33 mouse cellular contexts compared by ENCODE assay signal in the genomic region with DNA sequence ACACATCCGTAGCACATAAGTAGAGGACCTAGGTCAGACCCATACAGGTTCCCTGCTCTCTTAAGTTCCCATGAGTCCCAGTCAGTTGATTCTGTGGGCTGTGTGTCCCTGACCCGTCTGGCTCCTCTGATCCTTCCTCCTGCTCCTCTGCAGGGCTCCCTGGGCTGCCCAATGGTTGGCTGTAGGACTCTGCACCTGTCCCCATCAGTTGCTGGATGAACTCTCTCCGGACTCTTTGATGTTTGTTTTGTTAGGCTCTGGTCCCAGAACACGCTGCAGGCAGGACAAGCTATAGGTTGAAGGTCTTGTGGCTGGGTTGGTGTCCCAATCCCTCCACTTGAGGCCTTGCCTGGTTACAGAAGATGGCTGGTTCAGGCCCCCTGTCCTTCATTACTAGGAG. TPM values are rescaled to one million over a fixed set of nuclear protein-coding genes. Genes with fewer than 3 reads are reported as not detected.
DNase-seq lines count a peak whose midpoint lies in the region; ATAC-seq and TF ChIP-seq lines count a peak whose summit lies in the region.
"Had no signal": no experiment of that assay in that cellular context is flagged by ENCODE, and none has a peak within 500 bp of the region (broad histone marks: within the 10 kb centered on the region; RNA-seq: fewer than 3 reads in every experiment).

No protein-coding gene starts in this region.

- no peak for DNase-seq in thymus, adult 2 months
- DNase-seq in thymus, postnatal 36 days: no peak
- DNase-seq in liver, embryonic 11.5 days (ENCODE audit: low spot score): no peak
- DNase-seq in forebrain, postnatal 0 days: no peak
- no peak for DNase-seq in c-Kit-positive CD71-positive TER-119-positive erythroid progenitor cells, embryonic 14.5 days (ENCODE audit: low spot score)
- DNase-seq: adrenal gland, postnatal 25 days; cerebellum, adult 18-20 months; cerebellum, postnatal 25 days; gastrocnemius, postnatal 14 days; heart, adult 2 months; heart, postnatal 10 days; kidney, adult 2 months; kidney, postnatal 36 days; lung, postnatal 4 days; right cerebral cortex, postnatal 4 days; thymus, adult 18-20 months; thymus, postnatal 4 days had no signal

- H3K4me2 ChIP-seq in liver, embryonic 11.5 days: no peak overlapping the region
- H3K4me2 ChIP-seq in liver, embryonic 16.5 days (ENCODE audit: low read depth, low read length): no peak overlapping the region
- H3K4me2 ChIP-seq in forebrain, embryonic 12.5 days: no peak overlapping the region
- H3K4me2 ChIP-seq in forebrain, postnatal 0 days (ENCODE audit: low read depth): no peak overlapping the region
- H3K4me2 ChIP-seq: embryonic facial prominence, embryonic 15.5 days; forebrain, embryonic 15.5 days; heart, embryonic 13.5 days; hindbrain, embryonic 15.5 days; limb, embryonic 15.5 days; midbrain, embryonic 12.5 days; neural tube, embryonic 13.5 days had no signal

- ATAC-seq in liver, embryonic 11.5 days (replicated peaks; ENCODE audit: low FRiP score): 0 out of 2 replicates have a peak, but pooled peaks have one; percentile 18
- peak; percentile 88 for ATAC-seq in liver, embryonic 16.5 days (ENCODE audit: low read depth)
- no peak for ATAC-seq in forebrain, embryonic 12.5 days (ENCODE audit: low FRiP score)
- no peak for ATAC-seq in forebrain, postnatal 0 days
- ATAC-seq: forebrain, embryonic 15.5 days; lung, postnatal 0 days had no signal

- H3K27me3 ChIP-seq in thymus, adult 2 months (ENCODE audit: control insufficient read depth, insufficient read depth, low read length): no peaks in the 10 kb centered on the region
- H3K27me3 ChIP-seq in liver, embryonic 11.5 days (replicated peaks; ENCODE audit: control insufficient read depth, insufficient read depth, low read length): no peaks in the 10 kb centered on the region
- H3K27me3 ChIP-seq in liver, embryonic 16.5 days (ENCODE audit: control insufficient read depth, insufficient read depth, low read depth, low read length): no peaks in the 10 kb centered on the region
- H3K27me3 ChIP-seq in forebrain, embryonic 12.5 days: no peaks in the 10 kb centered on the region
- H3K27me3 ChIP-seq in forebrain, postnatal 0 days (ENCODE audit: insufficient read depth, low read length): no peaks in the 10 kb centered on the region
- H3K27me3 ChIP-seq: embryonic facial prominence, embryonic 15.5 days; forebrain, embryonic 15.5 days; heart, embryonic 13.5 days; hindbrain, embryonic 15.5 days; limb, embryonic 15.5 days; midbrain, embryonic 12.5 days; neural tube, embryonic 13.5 days had no signal

- H3K4me3 ChIP-seq in thymus, adult 2 months (ENCODE audit: control insufficient read depth, insufficient read depth, low read length): no peak overlapping the region
- no peak overlapping the region for H3K4me3 ChIP-seq in liver, embryonic 11.5 days (ENCODE audit: low read depth, low read length)
- no peak overlapping the region for H3K4me3 ChIP-seq in liver, embryonic 16.5 days (ENCODE audit: low read depth, low read length)
- no peak overlapping the region for H3K4me3 ChIP-seq in forebrain, embryonic 12.5 days (replicated peaks)
- no peak overlapping the region for H3K4me3 ChIP-seq in forebrain, postnatal 0 days (ENCODE audit: low read depth, low read length)
- H3K4me3 ChIP-seq: embryonic facial prominence, embryonic 10.5 days; embryonic facial prominence, embryonic 15.5 days; forebrain, embryonic 15.5 days; heart, adult 2 months; heart, embryonic 13.5 days; hindbrain, embryonic 10.5 days; hindbrain, embryonic 15.5 days; layer of hippocampus, adult 2 months; limb, embryonic 10.5 days; limb, embryonic 15.5 days; megakaryocyte, embryonic 14.5 days; midbrain, embryonic 12.5 days; neural tube, embryonic 13.5 days had no signal

- TF ChIP-seq POLR2A in thymus, adult 2 months (IDR thresholded peaks at IDR 0.05; ENCODE audit: control insufficient read depth, extremely low read depth, insufficient read depth, low read length, poor library complexity): no peak

- no peaks in the 10 kb centered on the region for H3K36me3 ChIP-seq in thymus, adult 2 months (ENCODE audit: control insufficient read depth, insufficient read depth, low read length)
- H3K36me3 ChIP-seq in liver, embryonic 11.5 days (ENCODE audit: control insufficient read depth, insufficient read depth, low read length): no peaks in the 10 kb centered on the region
- H3K36me3 ChIP-seq in liver, embryonic 16.5 days (ENCODE audit: control insufficient read depth, insufficient read depth): no peaks in the 10 kb centered on the region
- peaks cover 3% of the 10 kb centered on the region for H3K36me3 ChIP-seq in forebrain, embryonic 12.5 days (replicated peaks)
- H3K36me3 ChIP-seq in forebrain, postnatal 0 days (ENCODE audit: insufficient read depth): peaks cover 31% of the 10 kb centered on the region
- H3K36me3 ChIP-seq: embryonic facial prominence, embryonic 10.5 days; embryonic facial prominence, embryonic 15.5 days; limb, embryonic 10.5 days; limb, embryonic 15.5 days had no signal

- H3K9me3 ChIP-seq in liver, embryonic 11.5 days (ENCODE audit: control insufficient read depth, low read length): no peaks in the 10 kb centered on the region
- H3K9me3 ChIP-seq in liver, embryonic 16.5 days (replicated peaks; ENCODE audit: control insufficient read depth, low read length): no peaks in the 10 kb centered on the region
- no peaks in the 10 kb centered on the region for H3K9me3 ChIP-seq in forebrain, embryonic 12.5 days
- no peaks in the 10 kb centered on the region for H3K9me3 ChIP-seq in forebrain, postnatal 0 days (ENCODE audit: low read length)
- H3K9me3 ChIP-seq: embryonic facial prominence, embryonic 10.5 days; embryonic facial prominence, embryonic 15.5 days; forebrain, embryonic 15.5 days; heart, embryonic 13.5 days; hindbrain, embryonic 10.5 days; hindbrain, embryonic 15.5 days; limb, embryonic 10.5 days; limb, embryonic 15.5 days; megakaryocyte, embryonic 14.5 days; midbrain, embryonic 12.5 days; neural tube, embryonic 13.5 days had no signal

- H3K9ac ChIP-seq in liver, embryonic 11.5 days (ENCODE audit: low read depth, low read length): no peak overlapping the region
- no peak overlapping the region for H3K9ac ChIP-seq in liver, embryonic 16.5 days (ENCODE audit: low read depth, low read length)
- no peak overlapping the region for H3K9ac ChIP-seq in forebrain, embryonic 12.5 days
- no peak overlapping the region for H3K9ac ChIP-seq in forebrain, postnatal 0 days
- H3K9ac ChIP-seq: embryonic facial prominence, embryonic 15.5 days; forebrain, embryonic 15.5 days; heart, embryonic 13.5 days; hindbrain, embryonic 15.5 days; limb, embryonic 15.5 days; midbrain, embryonic 12.5 days; neural tube, embryonic 13.5 days had no signal

- 95% methylated on average over 4 of the region's 4 CpGs for WGBS in thymus, adult 2 months
- WGBS in liver, embryonic 11.5 days: 86% methylated on average over 4 of the region's 4 CpGs
- 66% methylated on average over 4 of the region's 4 CpGs for WGBS in liver, embryonic 16.5 days (ENCODE audit: insufficient replicate concordance)
- WGBS in forebrain, embryonic 12.5 days: 83% methylated on average over 4 of the region's 4 CpGs
- WGBS in forebrain, postnatal 0 days: 80% methylated on average over 4 of the region's 4 CpGs

- TF ChIP-seq CTCF in thymus, adult 2 months (IDR thresholded peaks at IDR 0.05; ENCODE audit: borderline replicate concordance, control insufficient read depth, extremely low read depth, insufficient read depth, low read length, poor library complexity): no peak
- TF ChIP-seq CTCF in forebrain, postnatal 0 days (IDR thresholded peaks at IDR 0.05; ENCODE audit: low read depth): no peak

- H3K27ac ChIP-seq in thymus, adult 2 months (ENCODE audit: control insufficient read depth, insufficient read depth, low read length): peak overlapping the region; percentile 94; the same call in 1 of the 2 replicates
- no peak overlapping the region for H3K27ac ChIP-seq in liver, embryonic 11.5 days (ENCODE audit: low read depth, low read length)
- no peak overlapping the region for H3K27ac ChIP-seq in liver, embryonic 16.5 days (ENCODE audit: low read length)
- H3K27ac ChIP-seq in forebrain, embryonic 12.5 days: no peak overlapping the region
- H3K27ac ChIP-seq in forebrain, postnatal 0 days (ENCODE audit: low read depth, low read length): no peak overlapping the region
- H3K27ac ChIP-seq: embryonic facial prominence, embryonic 10.5 days; embryonic facial prominence, embryonic 15.5 days; forebrain, embryonic 15.5 days; heart, adult 2 months; hindbrain, embryonic 10.5 days; hindbrain, embryonic 15.5 days; limb, embryonic 10.5 days; limb, embryonic 15.5 days; midbrain, embryonic 12.5 days; neural tube, embryonic 13.5 days; stomach, postnatal 0 days had no signal

- H3K4me1 ChIP-seq in thymus, adult 2 months (replicated peaks; ENCODE audit: control insufficient read depth, insufficient read depth, low read length): peaks cover 30% of the 10 kb centered on the region
- no peaks in the 10 kb centered on the region for H3K4me1 ChIP-seq in liver, embryonic 11.5 days (replicated peaks; ENCODE audit: control insufficient read depth, insufficient read depth, low read length)
- no peaks in the 10 kb centered on the region for H3K4me1 ChIP-seq in liver, embryonic 16.5 days (ENCODE audit: control insufficient read depth, low read depth, low read length)
- no peaks in the 10 kb centered on the region; the same call in 1 of the 2 replicates for H3K4me1 ChIP-seq in forebrain, embryonic 12.5 days
- no peaks in the 10 kb centered on the region for H3K4me1 ChIP-seq in forebrain, postnatal 0 days (ENCODE audit: insufficient read depth)

RNA-seq across cellular contexts. Expression of a gene that starts 51.4 kb away (rescaled TPM):
- 2.1 TPM in 2 replicates for polyA plus RNA-seq in thymus, adult 2 months (2012; rRNA removed)
- polyA plus RNA-seq in liver, embryonic 11.5 days (2014; fragmentation: Nextera tagmentation; extraction: Ambion mirVana): 11.1 and 12.2 TPM in 2 replicates
- 3.2 and 3.4 TPM in 2 replicates for polyA plus RNA-seq in liver, embryonic 16.5 days (2015; fragmentation: Nextera tagmentation; extraction: Ambion mirVana)
- 73.5 and 82.7 TPM in 2 replicates for polyA plus RNA-seq in forebrain, embryonic 12.5 days (2016; fragmentation: Nextera tagmentation; extraction: Ambion mirVana)
- total RNA-seq in forebrain, postnatal 0 days (2014; rRNA removed): 319 and 402 TPM in 2 replicates
- 187 and 243 TPM in 2 replicates for polyA plus RNA-seq in forebrain, postnatal 0 days (2015; fragmentation: Nextera tagmentation; extraction: Ambion mirVana)

Comparison
In these comparisons a context has a peak if more than half of its experiments do, and no peak if none do; other contexts are left out.
1. ATAC-seq: peak in liver, embryonic 11.5 days (single experiment) and liver, embryonic 16.5 days (single experiment); none in forebrain, embryonic 12.5 days (single experiment) and forebrain, postnatal 0 days (single experiment).